Mouse (Mus musculus) testis, postnatal 14 days (tissue): ENCODE measurements around the gene Golgb1.
A peak's percentile ranks its signal among the peaks of the same experiment; 100 is the strongest.
"Not testable (repeated sequence)": the region's sequence is repeated elsewhere in the genome, so short reads cannot be mapped to it uniquely, and the experiment has no call there.

Source experiments
- DNase-seq: peaks from one replicate; pipeline ENCODE4 v3.0.0; 2021; ENCODE audit warnings: low spot score

The Golgb1 gene

DNA sequence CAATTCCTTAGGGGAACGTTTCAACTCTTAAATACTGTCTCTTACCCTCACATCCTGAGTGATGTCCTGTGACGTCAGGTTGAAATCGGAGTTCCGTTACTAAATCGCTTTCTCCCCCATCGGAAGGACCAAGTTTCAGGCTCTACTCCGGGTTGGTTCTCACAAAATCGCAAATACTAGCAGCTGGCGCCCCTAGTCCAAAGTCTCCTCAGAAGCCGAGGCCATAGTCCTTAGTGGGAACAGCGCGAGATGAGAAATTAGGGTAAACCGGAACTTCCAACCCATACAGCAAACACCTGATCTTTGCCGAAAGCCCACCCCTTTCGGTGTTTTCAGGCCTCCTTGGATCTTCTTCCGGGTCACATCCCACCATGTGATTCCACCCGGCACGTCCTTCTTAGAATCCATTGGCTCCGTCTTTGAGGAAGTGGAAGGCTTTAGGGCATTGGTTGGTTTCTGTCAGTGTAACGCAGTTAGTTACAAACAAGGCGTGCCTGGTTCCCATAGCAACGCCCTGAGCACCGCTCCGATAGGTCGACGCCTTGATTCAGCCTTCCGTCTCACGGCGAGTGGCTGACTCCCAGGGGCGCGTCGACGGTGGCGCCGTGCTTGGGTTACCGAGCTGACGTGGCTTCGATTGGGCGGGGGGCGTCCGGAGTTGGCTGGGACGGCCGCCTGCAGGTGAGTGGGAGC lies at the start of gene Golgb1, which contains the start of gene Eaf2:
TSS of gene Golgb1 (plus strand) at position 558 of the 693 bp plus-strand sequence.
TSS of gene Eaf2 (minus strand) at position 421 of the 693 bp plus-strand sequence.
- peak; percentile 98 for DNase-seq

DNA sequence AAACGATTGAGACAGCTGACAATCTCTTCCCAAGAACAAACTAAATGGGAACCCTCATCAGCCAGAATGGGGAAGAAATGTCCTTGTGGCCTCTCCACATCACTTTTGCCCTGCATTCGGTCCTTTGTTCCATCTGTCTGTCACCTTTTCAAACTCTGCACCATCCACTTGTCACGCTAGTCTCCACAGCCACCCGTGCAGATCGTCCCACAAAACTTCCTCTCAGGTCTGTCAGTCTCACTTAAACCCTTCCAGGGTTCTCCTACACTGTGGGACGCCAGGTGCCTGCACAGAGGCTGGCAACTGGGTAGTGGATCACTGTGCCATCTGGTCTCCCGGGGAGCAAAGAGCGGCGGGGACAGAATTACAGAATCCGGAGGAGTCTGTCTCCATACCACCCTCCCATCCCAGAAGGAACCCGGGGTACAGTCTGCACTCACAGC lies 47.3 kb upstream of the Golgb1 start:
- no peak for DNase-seq

DNA sequence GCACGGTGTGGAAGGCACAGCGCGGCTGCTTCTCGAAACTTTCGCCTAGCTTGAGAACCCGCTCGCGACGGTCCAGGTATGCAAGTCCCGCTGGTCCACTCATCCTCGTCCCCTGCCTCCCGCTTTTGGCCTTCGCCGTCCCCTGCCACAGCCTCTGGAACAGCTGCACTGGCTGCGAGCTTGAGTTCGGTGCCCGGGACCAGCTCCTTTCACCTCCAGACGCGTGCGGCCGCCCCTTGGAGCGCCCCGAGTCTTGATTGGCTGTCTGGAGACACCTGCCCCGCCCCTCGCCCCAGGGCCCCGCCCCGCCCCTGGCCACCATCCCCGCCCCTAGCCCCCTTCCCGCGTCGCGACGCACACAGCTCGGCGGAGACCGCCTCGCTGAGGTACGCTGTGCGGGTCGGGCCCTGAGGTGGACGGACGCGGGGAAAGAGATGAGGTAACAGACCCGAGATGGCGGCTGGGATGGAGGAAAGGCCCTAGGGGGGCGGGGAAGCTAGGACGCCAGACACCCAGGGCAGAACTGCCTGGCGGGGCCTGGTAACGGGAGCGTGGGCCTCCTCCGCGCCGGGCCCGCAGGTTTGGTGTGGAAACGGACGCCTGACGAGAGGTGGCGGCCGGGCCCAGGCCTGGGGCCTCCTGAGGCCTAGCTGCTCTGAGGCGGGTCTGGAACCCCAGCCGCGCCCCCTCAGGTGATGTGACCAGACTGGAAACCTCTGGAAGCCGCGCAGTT lies 46.7 kb upstream of the Golgb1 start, which contains the start of gene Iqcb1:
TSS of gene Iqcb1 (plus strand) at position 332 of the 733 bp plus-strand sequence.
- peak; percentile 91 for DNase-seq

- DNase-seq = no peak
Observed at GRCm38 (mm10) chr16:36828820-36829219, 46.1 kb upstream of the Golgb1 start.

DNA sequence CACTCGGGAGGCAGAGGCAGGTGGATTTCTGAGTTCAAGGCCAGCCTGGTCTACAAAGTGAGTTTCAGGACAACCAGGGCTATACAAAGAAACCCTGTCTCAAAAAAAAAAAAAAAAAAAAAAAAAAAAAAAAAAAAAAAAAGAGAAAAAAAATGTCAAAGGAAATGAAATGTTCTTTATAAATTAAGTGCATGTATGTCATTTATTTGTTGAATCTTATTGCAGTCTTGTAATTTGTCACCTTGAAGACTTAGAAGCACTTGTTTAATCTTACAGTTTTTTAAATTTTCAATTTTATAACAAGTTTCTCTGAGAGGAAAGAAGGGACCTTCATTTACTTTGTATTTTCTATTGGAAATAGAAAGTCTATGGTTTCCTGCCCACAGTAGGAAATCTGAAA lies 28.0 kb upstream of the Golgb1 start:
- DNase-seq = not testable (repeated sequence)

DNA sequence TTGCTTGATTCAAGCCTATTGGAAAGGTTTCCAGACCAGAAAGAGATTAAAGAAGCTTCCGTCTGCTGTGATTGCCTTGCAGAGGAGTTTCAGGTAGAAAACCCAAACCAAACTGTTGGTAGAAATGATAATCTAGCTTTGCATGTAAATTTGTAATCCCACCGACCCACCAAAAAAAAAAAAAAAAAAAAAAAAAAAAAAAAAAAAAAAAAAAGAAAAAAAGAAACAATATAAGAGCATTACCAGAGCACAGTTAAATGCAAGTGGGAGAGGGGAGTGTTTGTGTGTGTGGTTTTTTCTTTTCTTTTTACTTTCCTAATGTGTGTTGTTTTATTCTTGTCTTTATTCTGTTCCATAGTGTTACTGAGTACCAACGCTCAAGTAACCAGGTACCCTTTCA lies 23.7 kb upstream of the Golgb1 start:
- DNase-seq = no peak

- no peak for DNase-seq
Observed at GRCm38 (mm10) chr16:36863585-36863984, 11.4 kb upstream of the Golgb1 start.

DNA sequence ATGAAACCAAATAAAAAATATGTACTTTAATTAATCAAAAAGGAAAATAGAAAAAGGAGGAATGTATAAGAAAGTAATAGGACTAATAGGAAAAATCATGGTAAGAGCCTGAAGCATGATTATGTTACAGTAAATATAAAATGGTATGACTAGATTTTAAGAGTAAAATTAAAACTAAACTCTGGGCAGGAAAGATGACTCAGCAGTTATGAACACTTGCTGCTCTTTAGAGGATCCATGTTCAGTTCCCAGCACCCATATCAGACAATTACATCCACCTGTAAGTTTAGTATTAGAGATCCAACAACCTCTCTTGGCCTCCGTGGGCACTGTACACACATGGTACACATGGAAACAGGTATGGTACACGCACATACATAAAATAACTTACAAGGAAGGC lies 5.5 kb upstream of the Golgb1 start:
- DNase-seq = no peak

GRCm38 (mm10) chr16:36875276-36875851 lies 424 bp downstream of the Golgb1 start:
- DNase-seq = no peak

DNA sequence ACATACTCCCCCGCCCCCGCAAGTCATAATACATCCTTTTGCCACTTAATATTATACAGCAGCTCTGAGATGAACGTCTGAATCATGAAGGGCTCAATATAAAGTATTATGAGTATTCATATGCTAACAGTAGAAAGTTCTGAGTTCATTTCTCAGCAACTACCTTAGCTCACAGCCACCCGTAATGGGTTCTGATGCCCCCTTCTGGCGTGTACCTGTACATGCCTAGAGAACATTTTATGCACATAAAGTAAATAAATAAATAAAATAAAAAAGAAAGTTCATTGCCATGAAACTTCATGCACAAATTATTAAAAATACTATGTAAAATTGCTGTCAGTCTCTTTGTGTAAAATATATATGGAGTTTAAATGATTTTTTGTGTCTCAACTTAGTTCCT lies 2.4 kb downstream of the Golgb1 start:
- DNase-seq = no peak

GRCm38 (mm10) chr16:36882737-36883343 lies 7.9 kb downstream of the Golgb1 start:
- DNase-seq = no peak

DNA sequence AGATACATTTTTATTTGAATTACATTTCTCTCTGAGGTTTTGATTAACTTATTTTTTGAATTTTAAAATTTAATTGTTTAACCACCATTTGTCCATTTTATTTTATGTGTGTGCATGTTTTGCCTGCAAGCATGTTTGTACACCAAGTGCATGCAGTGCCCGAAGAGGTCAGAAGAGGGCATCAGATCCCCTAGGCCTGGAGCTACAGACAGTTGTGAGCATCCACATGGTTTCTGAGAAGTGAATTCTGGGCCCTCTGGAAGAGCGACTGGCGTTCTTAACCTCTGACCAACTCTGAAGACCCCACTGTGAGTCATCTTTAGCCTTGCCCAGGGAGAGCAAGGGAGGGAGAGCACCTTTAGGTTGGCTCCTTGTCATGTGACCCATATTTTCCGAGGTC lies 9.9 kb downstream of the Golgb1 start:
- DNase-seq = no peak

- no peak for DNase-seq
Observed at GRCm38 (mm10) chr16:36885912-36886311, 11.0 kb downstream of the Golgb1 start.

DNA sequence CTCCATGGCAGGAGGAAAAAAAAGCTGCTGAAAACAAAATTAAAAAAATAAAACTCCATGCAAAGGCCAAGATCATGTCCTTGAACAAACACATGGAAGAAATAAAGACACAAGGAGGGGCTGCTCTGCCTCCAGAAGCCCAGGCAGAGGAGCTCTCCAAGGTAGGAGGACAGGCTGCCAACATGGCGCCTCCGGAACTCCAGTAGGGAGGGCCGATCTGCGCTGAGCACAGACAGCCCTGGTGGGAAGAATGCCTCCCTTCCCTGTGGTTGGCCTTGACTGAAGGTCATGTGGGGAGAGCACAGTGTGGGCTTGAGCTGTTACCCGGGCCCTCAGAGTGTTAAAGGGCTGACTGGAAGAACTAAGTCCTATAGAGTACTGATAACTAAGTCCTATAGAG lies 12.6 kb downstream of the Golgb1 start:
- DNase-seq = peak; percentile 40

GRCm38 (mm10) chr16:36890559-36890958 lies 15.6 kb downstream of the Golgb1 start:
- DNase-seq = no peak

DNA sequence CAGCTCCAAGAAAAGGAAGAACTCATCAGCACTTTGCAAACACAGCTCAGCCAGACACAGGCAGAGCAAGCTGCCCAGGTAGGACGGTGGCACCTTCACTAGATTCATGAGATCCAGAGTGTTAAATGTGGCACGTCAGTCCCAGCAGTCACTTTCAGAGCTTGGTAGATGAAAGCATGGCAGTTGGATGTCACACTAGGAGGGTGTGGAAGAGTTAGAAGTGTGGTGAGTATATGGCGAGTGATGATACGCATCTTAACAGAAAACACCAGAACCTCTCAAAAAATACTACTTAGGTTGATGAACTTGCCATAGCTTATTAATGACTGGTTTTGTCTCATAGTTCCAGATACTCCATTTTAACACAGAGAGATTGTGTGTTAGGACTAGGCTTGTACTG lies 16.5 kb downstream of the Golgb1 start:
- no peak for DNase-seq

- no peak for DNase-seq
Observed at GRCm38 (mm10) chr16:36893317-36893716, 18.4 kb downstream of the Golgb1 start.

GRCm38 (mm10) chr16:36896712-36897111 lies 21.8 kb downstream of the Golgb1 start:
- no peak for DNase-seq

DNA sequence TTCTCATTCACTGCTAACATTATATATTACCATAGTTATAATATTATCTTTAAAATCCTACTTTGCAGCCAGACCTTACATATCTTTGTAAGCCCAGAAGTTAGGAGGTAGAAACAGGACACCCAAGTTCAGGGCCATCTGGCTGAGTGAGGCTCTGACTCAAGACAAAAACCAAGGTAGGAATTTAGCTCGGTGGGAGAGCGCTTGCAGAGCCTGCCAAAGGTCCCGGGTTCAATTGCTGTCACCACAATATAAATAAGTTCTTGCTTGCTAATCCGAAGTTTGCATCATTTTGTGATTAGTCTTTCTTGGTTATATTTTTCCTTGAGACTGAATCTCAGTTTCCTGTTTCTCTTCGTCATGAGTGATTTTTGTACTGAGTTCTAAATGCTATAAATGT lies 28.2 kb downstream of the Golgb1 start:
- DNase-seq = no peak

DNA sequence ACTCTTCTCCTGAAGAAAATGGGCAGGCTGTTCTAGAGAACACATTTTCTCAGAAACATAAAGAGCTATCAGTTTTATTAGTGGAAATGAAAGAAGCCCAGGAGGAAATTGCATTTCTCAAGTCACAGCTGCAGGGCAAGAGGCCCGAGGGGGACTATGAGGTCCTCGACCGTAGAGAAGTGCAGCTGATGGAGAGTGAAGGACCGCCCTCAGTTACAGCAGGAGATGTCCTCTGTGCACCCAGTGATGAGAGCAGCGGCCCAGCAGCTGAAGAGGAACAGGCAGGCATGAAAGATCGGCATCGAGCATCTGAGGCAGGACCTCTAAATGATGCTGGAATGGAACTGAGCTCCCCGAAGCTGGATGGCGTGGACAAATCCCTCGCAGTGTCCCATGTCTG lies 37.0 kb downstream of the Golgb1 start:
- no peak for DNase-seq

- no peak for DNase-seq
Observed at GRCm38 (mm10) chr16:36912311-36912710, 37.4 kb downstream of the Golgb1 start.

- no peak for DNase-seq
Observed at GRCm38 (mm10) chr16:36914195-36914594, 39.3 kb downstream of the Golgb1 start.

DNA sequence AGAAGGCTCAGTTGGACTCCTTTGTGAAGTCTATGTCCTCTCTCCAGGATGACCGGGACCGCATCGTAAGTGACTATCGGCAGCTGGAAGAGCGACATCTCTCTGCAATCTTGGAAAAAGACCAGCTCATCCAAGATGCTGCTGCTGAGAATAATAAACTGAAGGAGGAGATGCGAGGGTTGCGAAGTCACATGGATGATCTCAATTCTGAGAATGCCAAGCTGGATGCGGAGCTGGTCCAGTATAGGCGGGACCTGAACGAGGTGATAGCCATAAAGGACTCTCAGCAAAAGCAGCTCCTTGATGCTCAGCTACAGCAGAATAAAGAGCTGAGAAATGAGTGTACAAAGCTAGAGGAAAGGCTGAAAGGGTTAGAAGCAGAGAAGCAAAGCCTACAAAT lies 43.6 kb downstream of the Golgb1 start:
- DNase-seq = no peak
